Mouse (Mus musculus) frontal cortex, postnatal 36 days (tissue): ENCODE measurements around the gene Il1f8.
"Not testable (repeated sequence)": the region's sequence is repeated elsewhere in the genome, so short reads cannot be mapped to it uniquely, and the experiment has no call there.

ENCODE experiments used
- DNase-seq, 2 experiments: peaks; one replicate each; pipeline ENCODE4 v3.0.0; 2022; ENCODE audit warnings: low spot score in 2 of 2

Gene Il1f8

DNA sequence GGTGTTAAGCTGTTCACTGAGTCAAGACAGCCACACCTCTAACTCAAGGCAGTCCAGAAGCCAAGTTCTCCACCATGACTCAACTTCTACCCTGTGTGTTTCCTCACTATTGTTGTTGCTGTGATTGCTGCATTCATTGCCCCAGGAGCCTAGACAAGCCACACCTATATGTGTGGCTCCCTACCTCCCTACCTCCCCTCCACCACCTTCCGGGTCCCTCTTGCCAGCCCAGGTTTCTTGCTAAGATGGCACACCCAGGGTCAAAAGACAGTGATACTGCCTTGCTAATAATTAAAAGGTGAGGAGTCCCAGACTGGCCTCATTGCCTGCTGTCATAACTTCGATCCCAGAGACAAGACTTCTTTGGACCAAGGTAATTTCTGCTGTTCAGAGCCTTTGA, at the start of gene Il1f8:
Il1f8 (plus strand) TSS at position 301 of the 400 bp plus-strand sequence.
- no peak for DNase-seq

DNA sequence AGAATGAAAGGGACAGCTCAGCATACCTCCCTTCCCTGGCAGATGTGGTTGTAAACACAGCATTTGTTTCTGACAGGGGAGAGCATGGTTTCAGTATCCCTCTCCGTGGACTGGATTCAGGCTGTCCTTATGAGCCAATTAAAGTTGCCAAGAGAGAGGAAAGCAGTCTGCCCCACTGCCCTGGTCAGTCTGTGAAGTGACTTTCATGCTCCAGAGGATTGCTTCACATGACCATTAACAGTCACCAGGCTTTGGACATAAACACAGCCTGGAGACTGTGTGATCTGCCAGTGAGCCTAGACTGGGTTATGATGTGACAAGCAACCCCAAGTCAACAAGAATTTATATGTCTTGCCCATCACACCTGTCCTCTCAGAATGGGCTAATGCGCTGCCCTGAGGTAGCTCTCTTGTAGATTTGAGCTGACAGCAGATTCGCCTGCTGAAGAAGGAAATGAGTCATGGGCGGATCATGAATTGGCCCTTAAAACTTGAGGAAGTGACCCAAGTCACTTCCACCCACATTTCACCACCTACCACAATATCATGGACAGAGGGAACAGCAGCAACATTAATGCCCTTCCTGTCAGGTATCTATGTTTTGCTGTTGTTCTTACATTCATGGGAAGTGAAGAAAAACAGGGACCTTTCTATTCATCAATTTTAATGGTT, 49.2 kb upstream of the Il1f8 start:
- no peak for DNase-seq

DNA sequence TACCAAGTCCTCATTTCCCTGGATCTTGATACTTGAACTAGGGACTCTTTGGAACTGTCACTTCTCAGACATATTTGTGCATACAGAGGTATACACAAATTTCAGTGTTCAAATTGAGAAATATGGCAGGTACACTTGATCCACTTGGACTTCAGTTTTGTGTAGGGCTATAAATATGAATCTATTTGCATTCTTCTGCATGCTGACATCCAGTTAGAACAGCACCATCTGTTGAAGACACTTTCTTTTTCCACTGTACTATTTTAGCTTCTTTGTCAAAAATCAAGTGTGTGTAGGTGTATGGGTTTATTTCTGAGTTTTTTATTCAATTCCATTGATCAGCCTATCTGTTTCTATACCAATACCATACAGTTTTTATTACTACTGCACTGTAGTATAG, 43.9 kb upstream of the Il1f8 start:
- no peak for DNase-seq

DNA sequence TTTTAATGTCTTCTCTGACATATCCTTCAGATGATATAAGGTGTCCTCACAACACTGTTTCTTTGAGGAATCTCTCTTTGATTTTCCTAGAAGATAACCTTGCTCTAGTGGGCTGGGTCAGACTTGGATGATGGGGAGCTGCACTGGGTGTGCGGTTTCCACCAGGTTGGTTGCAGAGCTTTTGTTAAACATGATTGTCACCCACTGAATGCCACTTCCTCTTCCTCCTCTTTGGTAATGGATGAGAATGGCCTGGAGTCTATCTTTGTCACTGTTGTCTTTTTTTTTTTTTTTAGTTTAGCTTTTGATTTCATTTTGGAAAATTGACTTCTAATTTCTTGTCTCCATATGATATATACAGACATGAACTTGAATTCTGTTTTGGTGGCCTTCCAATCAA, 18.6 kb upstream of the Il1f8 start:
- DNase-seq: no peak

DNA sequence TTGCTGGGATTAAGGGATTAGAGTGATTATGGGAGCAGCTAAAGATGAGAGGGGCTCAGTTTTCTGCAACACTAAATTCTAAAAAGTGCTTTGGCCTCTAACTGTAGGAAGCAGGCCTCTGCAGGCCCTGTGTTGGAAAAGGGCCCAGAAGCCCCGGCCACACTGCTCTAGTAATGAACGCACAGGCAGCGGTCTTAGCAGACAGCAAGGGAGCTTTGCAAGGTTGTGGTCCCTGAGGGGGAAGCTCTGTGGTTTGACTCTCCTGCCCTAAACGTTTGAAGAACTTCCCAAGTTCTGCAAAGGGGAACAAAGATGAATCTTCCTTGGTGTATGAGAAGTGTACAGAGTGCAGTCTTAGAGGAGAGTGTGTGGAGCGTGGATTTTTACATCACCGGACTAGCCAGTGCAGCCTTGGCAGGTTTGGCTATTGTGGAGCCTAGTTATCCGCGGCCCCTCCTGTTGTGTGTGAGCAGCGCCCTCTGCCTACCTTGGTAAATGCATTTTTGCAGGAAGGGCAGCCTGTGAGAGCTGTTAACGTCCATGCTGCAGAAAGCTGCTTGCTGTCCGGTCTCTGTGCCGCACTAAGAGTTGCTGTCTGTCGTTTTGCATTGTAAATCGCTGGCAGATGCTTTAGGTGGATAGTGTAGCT, 28.8 kb downstream of the Il1f8 start:
- DNase-seq: peak; percentile 47 to 66

DNA sequence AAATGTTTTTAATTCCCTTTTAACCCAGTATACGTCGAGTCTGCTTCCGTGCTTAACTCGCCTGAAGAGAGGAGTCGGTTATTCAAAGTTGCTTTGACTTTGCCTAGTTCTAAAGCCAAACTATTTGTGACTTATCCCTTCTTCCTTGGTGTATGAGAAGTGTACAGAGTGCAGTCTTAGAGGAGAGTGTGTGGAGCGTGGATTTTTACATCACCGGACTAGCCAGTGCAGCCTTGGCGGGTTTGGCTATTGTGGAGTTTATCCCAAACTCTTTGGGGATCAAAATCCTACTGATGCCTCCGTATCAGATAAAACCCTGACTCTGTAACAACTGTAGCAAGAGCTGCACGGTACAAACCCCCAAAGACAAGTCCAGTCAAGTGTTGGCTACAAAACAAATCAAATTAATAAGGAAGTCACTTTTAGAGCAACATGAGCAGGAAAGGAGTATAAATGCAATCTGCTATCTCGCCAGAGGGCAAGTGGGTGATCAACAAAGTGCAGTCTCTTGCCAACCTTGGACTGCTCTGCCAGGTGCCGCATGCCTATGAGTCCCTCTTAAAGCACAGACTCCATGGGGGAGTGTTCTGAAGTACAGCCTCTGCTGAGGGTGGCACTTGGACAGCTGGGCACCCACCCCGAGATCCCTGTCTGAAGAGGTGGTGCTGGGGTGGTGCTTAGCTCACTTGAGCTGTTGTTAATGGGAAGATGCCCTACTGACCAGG, 29.6 kb downstream of the Il1f8 start:
- not testable (repeated sequence) for DNase-seq

DNA sequence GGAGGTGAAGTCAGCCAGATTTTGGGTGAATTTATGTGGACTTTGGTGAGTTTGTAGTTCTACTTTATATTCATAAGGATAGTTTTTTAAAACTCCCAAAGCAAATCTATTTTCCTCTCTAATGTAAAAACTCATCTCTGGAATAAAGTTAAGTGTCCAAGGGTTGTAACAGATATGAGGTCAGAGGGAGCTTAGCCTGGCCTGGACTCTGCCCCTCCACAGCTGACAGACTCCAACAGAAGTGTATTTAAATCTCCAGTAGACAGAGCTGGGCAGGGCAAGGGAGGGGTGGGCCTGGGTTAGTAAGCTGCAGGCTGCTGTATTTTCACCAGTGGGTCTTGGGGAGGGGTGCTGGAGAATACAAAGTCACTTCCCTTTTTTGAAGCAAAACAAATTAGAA, 31.1 kb downstream of the Il1f8 start:
- not testable (repeated sequence) for DNase-seq

DNA sequence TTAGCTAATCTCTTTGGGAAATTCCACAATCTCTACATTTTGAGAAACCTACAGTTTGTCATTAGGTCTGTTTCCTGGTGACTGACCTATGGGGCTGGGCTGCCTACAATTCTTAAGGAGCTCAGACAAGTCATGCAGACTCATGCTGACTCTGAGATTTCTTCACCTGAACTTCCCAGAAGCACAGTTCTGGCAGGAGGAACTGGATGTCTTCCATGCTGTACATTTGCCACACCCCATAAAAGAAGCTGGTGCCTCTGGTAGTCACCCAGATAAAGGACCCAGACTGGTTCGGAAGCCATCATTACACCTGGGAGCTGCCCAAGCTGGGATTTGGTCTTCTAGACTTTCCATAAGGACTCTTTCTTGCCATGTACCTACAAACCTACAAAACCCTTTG, 33.2 kb downstream of the Il1f8 start, which contains the start of gene Il1f9:
Il1f9 (plus strand) TSS at position 301 of the 400 bp plus-strand sequence.
- no peak for DNase-seq

- no peak for DNase-seq
These were observed 34.6 kb downstream of the Il1f8 start for GRCm38 (mm10) chr2:24187585-24187984.

DNA sequence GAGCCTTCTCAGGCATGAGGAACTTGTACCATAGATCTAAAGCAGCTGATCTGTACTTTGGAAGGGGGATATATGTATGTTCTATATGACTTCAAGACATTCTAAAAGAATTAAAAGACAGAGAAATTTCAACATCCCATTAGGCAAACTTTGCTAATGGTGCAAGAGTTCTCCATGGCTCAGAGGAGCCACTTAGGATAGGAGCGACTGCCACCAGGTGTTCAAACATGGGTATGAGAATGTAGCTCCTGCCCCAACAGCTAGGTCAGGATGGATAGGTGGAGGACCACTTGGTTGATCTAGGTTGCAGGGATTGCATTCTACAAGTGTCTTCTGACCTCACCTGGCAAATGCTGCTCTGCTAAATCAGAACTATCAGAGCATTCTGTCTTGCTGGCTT, 35.2 kb downstream of the Il1f8 start:
- DNase-seq: no peak
